Mouse (Mus musculus) spleen, embryonic (tissue): ENCODE measurements at regions not wholly inside any gene's neighbourhood (a gene's known extent, or its start where the extent isn't known, plus 50 kb on each side); places are given as distances from the start of the nearest gene placed in this dataset.

Source experiments
- CTCF ChIA-PET: fragments of 350-600 bp; sonication (Branson Sonifier 250); formaldehyde crosslinking; loops from one replicate; lab custom pipeline; 2022; lab: Charles Lee

GRCm38 (mm10) chr1:39100492-39100891, 93.0 kb upstream of the Npas2 start:
- CTCF ChIA-PET = no interaction called here

GRCm38 (mm10) chr1:39102126-39102905, 91.2 kb upstream of the Npas2 start:
- CTCF ChIA-PET = interaction anchor here (0.6 kb wide), 1 partner anchor 1687 kb away, joined by 4 read pairs; no protein-coding TSS in a partner anchor

DNA sequence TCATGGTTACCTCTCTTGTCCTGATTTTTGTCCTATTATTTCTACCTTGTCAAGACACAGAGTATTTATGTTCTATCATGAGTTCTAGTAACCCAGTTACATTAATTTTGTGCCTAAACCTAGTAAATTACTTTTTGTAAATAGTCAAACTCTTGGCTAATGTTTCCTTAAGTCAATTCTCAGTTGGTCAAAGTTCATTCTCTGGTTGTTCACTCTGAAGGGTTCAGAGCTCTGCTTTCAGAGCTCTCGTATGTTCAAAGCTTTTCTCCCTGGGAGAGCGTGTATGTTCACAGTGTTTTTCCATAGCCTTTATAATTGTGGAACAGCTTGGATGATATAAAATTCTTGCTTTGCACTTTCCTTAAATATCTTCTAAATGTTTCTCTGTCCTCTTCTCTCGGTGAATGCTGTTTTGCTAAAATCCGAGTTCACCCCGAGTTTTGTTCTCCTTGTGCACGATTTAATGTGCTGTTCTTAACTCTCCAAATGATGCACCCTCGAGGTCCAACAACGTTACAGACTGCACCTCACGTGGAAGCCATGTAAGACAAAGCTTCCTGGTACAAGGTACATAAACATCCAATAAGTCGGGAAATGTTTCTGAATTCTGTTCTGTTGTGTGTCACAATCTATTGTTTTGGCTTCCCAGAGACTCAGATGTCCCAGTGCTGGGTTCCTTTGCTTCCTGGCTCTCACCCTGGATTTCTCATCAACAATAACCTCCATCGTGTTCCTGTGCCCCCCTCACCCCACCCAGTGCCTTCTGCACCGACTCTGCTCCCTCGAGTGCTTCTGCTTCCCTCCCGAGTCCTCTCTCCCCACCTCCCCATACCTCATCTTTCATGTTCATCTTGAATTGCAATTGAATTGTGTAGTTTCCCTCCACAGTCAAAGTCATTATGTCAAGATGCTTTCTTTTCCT, 90.3 kb upstream of the Npas2 start:
- CTCF ChIA-PET = no interaction called here

DNA sequence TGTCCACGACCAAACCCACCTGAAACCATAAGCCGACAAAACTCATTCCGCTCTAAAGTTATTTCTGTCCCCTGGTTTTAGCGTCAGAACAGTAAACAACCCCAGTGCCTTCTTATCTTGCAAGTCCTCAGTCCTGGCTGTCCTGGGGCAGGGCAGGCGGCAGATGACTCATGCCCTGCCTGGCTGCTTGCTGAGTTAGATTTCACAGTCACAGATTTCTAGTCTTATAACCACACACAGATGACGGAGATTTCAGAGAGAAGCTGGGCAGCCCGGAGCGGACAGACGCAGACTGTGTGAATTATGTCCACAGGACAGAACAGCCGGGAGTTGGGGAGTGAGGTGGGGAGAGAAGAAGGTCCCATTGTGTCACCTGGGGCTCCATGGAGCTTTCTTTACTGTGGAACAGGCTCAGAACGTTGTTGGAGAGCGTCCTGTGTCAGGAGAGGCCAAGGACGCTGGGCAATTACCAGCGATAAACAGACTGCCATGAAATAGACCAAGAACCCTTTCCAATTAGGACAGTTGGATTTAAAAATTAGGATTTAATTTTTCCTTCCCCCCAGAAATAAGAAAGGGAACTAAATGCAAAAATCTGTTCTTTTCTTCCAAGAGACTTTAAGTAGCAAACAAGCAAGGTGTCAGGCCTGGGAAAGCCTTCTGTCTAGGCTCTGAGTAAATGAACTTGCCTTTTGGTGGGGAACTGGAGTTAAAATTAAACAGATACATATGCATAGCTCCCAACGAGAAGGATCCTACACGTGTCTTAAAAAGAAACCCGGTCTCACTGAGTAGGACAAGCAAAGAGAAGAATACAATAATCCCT, 87.8 kb upstream of the Npas2 start:
- CTCF ChIA-PET = no interaction called here

DNA sequence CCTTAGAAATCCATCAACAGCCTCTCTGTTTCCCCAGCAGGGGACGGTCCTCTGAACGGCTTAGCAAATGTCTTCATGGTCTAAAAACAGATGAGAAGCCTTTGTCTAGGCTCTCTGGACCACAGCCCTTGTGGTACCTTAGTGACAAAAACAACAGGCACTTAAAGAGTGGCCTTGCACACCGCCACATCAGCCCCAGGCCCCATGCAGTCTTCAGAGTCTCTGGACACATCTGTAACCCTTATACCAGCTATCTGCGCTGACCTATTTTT, 87.2 kb upstream of the Npas2 start:
- CTCF ChIA-PET = no interaction called here

GRCm38 (mm10) chr1:39106650-39107049, 86.9 kb upstream of the Npas2 start:
- CTCF ChIA-PET = no interaction called here

DNA sequence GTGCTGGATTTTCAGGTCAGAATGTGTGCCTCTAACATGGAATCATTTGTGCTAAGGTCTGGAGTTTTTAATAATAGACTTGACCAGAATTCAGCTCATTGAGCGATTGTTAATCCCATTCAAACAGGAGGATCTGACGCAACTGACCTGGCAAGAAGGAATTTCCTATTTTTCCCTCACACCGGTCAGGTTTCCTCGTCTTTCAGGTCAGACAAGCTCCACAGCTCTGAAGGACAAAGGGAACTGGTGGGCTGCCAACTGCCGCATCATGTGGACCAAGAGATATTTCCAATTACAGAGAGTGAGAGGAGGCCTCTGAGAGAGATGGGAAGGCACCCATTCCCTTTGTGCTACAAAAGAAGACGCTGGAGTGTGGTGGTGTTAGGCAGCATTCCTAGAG, 77.2 kb upstream of the Npas2 start:
- CTCF ChIA-PET = no interaction called here

DNA sequence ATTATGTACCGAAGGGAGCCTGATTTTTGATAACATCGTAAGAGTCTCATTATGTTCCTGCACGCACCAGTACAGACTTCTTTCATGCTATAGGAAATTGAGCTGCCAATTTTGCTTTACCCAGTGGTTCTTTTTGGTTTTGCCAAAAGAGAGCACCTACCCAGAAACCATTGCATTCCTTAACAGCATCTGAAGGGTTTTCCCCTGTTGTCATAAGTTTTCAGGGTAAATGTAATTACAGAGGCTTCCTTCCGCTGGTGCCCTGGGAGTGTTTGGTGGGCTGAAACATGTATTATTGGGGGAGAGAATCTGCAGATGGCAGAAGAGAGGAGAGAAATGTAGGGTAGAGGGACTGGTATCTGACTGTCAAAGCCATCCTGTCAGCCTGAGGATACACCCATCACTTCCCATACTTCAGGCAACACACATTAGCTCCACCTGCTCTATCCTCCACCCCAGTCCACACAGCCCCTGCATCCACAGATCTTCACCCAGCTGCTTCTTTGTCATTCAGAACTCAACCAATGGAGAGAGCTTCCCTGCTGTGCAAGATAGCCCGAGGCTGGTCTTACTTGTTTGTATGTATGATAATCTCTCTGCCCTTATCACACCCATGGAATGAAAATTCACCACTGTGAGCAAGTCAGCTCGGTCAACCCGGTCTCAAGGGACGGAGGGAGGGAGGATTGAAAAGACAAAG, 71.1 kb upstream of the Npas2 start:
- CTCF ChIA-PET = no interaction called here

DNA sequence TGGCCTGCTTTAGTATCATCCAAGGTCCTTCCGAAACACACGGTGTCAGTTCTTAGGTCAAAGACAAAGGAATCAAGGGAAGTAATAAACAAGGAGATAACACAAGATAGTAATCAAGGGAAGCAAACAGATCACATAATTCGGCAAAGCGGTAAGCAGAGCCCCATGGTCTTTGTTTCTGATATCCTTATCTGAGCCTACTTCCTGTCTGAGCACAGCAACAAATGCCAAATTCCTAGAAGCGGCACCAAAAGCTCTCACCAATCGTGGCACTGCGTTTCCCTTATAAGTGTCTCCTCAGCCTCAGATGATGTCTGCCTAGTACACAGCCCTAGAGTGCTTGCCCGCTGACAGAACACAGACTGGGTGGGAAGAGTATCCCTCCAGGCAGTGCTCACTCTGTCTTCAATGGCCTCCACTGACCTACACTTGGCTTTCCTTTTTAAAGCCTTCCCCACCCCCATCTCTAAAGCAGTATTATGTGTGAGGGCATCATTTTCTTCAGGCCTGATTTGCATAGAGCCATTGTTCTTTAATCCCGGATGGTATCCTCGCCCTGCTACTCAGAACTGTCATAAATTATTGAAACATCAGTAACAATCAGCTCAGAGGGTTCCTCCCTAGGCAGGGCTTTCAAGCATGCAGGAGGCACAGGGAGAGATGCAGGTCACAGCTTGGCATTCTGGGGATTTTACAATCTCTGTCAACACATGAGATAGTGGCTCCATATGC, 70.3 kb upstream of the Npas2 start:
- CTCF ChIA-PET = no interaction called here

- CTCF ChIA-PET = no interaction called here
Observed at GRCm38 (mm10) chr1:39123813-39124146, 69.8 kb upstream of the Npas2 start.

DNA sequence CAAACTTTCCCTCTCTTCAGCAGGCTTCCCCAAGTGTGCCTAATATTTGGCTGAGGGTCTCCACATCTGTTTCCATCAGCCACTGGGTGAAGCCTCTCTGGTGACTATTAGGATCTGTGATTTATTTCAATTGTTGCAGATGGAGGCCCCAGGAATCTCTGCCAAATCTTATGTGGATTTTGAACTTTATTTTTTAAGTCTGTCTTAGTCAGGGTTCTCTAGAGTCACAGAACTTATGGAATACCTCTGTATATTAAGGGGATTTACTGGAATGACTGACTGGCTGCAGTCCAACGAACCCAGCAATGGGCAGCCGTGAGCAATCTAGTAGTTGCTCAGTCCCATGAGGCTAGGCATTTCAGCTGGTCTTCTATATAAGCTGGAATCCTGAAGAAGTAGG, 59.0 kb upstream of the Npas2 start:
- CTCF ChIA-PET = no interaction called here

- CTCF ChIA-PET = no interaction called here
Observed at GRCm38 (mm10) chr1:39143054-39143453, 50.5 kb upstream of the Npas2 start.

- CTCF ChIA-PET = no interaction called here
Observed at GRCm38 (mm10) chr1:39143626-39144025, 49.9 kb upstream of the Npas2 start.
